Mouse (Mus musculus): Measurements from ENCODE around the gene Ttbk2. TPM values are rescaled to one million over a fixed set of nuclear protein-coding genes. Genes with fewer than 3 reads are reported as not detected.

Ttbk2 gene
- total and polyA plus RNA-seq, 3 experiments, result 2.0 to 13.3 (median 12.6) TPM

DNA sequence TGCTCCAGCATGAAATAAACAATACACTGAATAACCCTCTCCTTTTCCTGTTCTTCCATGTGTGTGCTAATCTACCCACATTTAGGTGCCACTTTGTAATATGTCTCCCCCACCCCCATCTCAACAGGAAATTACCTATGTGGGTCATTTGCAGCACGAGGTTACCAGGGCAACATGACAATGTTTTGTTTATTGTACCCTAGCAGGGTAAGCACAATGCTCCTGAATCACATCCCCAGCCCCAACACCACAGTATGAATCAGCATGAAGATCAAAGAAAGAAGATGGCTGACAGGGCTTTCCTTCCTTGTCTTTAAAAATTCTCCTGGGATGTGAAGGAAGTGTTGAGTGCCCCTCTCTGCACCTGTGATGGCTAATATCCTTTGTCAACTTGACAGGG is 2.2 kb upstream of the Ttbk2 start:
- no peaks in the 10 kb centered on the region for H3K27me3 ChIP-seq (ENCODE audit: control insufficient read depth, insufficient read depth, low read length)
- DNase-seq, result no peak
- H3K4me1 ChIP-seq (ENCODE audit: control insufficient read depth, insufficient read depth, low read length), result peaks cover 1% of the 10 kb centered on the region; the same call in 1 of the 2 replicates
- no peak overlapping the region for H3K27ac ChIP-seq
- intact Hi-C loops (cut with DNase I), result no loop called here
- H3K79me2 ChIP-seq (replicated peaks; ENCODE audit: control insufficient read depth, insufficient read depth, low read length), result no peaks in the 10 kb centered on the region; the same call in 1 of the 2 replicates
- TF ChIP-seq POLR2A (IDR thresholded peaks at IDR 0.05; ENCODE audit: insufficient read depth, low read depth, low read length), result no peak
- no peak for TF ChIP-seq EP300 (IDR thresholded peaks at IDR 0.05; ENCODE audit: insufficient read depth, low read depth, low read length)
- no peak for TF ChIP-seq CTCF (IDR thresholded peaks at IDR 0.05)
- 18% methylated on average over 1 of the region's 1 CpGs for WGBS
- no peak overlapping the region for H3K4me3 ChIP-seq
- H3K36me3 ChIP-seq (ENCODE audit: control insufficient read depth, insufficient read depth, low read length), result no peaks in the 10 kb centered on the region
- H3K9ac ChIP-seq (ENCODE audit: low read depth, low read length), result no peak overlapping the region

DNA sequence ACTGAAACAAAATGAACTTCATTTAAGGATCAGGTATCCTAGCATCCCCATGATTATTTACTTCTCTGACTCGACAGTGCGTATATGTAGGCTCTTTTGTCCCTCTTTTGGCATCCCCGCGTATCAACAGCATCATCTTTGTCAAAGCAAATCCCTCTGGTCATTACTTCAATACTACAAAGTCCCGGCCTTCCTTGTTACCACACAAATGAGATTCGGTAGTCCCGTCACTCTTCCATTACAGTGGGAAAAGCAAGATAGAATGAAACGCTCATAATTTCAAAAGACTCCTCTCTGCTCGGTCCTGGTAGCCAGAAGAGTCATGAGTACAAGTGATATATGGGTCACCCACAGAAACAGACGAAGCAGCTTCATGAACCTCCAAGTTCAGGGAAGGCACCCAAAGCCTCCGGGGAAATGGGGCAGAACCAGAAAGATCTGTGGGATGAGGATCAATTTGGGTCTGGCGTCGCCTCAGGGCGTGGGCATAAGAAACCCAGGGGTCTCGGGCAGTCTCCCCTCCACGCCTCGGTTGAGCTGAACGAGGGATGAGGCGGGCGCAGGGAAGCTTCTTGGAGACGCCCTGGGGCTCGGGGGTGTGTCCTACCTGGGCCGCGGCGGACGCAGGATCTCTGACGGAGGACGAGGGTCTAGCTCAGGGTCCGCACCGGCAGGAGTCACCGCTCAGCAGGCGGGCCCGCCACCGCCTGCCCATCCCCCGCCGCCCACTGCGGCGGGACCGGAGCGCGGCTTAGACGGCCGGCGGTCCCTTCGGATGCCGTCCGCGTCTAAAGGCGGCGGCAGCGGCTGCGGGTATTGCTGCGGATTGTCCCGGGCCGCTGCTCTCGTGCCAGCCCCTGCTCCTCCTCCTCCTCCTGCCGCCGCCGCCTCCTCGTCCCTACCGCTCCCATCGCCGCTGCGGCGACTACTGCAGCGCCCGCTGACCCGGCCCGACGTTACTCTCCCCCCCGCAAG is 668 bp downstream of the Ttbk2 start, which contains the start of gene Cdan1:
Gene Cdan1, minus strand, starts transcription at position 680 of the 975 bp plus-strand sequence.
- H3K9ac ChIP-seq (ENCODE audit: low read depth, low read length), result peak within 1 kb of the TSS; percentile 74
- intact Hi-C loops (cut with DNase I), result loop anchor here (2.0 kb wide), 1 partner anchor 117 kb away; no protein-coding TSS in a partner anchor
- peak within 1 kb of the TSS; percentile 85 for H3K27ac ChIP-seq
- TF ChIP-seq POLR2A (IDR thresholded peaks at IDR 0.05; ENCODE audit: insufficient read depth, low read depth, low read length), result no peak; the same call in 1 of the 2 replicates
- TF ChIP-seq EP300 (IDR thresholded peaks at IDR 0.05; ENCODE audit: insufficient read depth, low read depth, low read length), result no peak
- no peak for TF ChIP-seq CTCF (IDR thresholded peaks at IDR 0.05)
- H3K4me1 ChIP-seq (ENCODE audit: control insufficient read depth, insufficient read depth, low read length), result peaks cover 1% of the 10 kb centered on the region; the same call in 1 of the 2 replicates
- under 1% methylated on average over 70 of the region's 71 CpGs for WGBS
- H3K36me3 ChIP-seq (ENCODE audit: control insufficient read depth, insufficient read depth, low read length), result no peaks in the 10 kb centered on the region
- no peaks in the 10 kb centered on the region for H3K27me3 ChIP-seq (ENCODE audit: control insufficient read depth, insufficient read depth, low read length)
- no peaks in the 10 kb centered on the region; the same call in none of the 2 replicates for H3K79me2 ChIP-seq (replicated peaks; ENCODE audit: control insufficient read depth, insufficient read depth, low read length)
- no peak for DNase-seq
- peak within 1 kb of the TSS; percentile 72 for H3K4me3 ChIP-seq

DNA sequence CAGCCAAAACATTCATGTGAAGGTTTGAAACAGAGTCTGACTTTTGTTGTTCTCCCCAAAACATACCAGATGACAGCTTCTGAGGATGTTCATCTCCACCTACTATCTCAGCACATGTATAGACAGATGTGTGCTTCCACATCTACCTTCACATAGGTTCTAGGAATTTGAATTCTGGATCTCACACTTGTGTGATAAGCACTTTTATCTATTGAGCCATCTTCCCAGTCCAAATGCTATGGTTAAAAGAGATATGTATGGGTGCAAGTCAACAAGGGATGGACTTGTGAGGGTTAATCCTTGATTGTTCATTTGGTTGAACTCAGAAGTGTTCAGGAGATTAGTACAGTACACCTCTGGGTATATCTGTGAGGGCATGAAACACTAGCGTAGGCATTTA is 5.1 kb downstream of the Ttbk2 start:
- H3K9ac ChIP-seq (ENCODE audit: low read depth, low read length), result no peak overlapping the region
- H3K36me3 ChIP-seq (ENCODE audit: control insufficient read depth, insufficient read depth, low read length), result peaks cover 2% of the 10 kb centered on the region; the same call in 1 of the 2 replicates
- no peak for DNase-seq
- no peak overlapping the region for H3K27ac ChIP-seq
- H3K27me3 ChIP-seq (ENCODE audit: control insufficient read depth, insufficient read depth, low read length), result no peaks in the 10 kb centered on the region
- 91% methylated on average over 1 of the region's 1 CpGs for WGBS
- intact Hi-C loops (cut with DNase I), result no loop called here
- no peak overlapping the region for H3K4me3 ChIP-seq
- no peaks in the 10 kb centered on the region; the same call in none of the 2 replicates for H3K79me2 ChIP-seq (replicated peaks; ENCODE audit: control insufficient read depth, insufficient read depth, low read length)
- H3K4me1 ChIP-seq (ENCODE audit: control insufficient read depth, insufficient read depth, low read length), result peaks cover 1% of the 10 kb centered on the region
- no peak for TF ChIP-seq POLR2A (IDR thresholded peaks at IDR 0.05; ENCODE audit: insufficient read depth, low read depth, low read length)
- no peak for TF ChIP-seq CTCF (IDR thresholded peaks at IDR 0.05)
- TF ChIP-seq EP300 (IDR thresholded peaks at IDR 0.05; ENCODE audit: insufficient read depth, low read depth, low read length), result no peak

DNA sequence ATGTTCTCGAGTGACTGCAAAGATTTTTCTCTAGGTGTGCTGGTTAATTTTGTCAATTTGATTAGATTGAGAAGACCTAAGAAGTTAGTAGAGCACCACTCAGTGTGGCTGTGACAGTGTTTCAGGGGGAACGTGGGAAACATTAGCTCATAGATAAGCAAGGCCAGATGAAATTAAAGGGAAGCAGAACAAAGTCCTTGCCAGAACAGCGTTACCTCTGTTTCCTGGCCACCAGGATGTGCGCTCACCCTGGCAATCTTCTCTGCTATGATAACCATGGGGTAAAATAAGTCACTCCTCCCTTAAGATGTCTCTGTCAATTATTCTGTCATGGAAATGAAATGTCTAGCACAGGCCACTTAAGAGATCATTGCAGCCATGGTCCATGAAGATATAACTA is 6.4 kb downstream of the Ttbk2 start:
- peaks cover 1% of the 10 kb centered on the region for H3K4me1 ChIP-seq (ENCODE audit: control insufficient read depth, insufficient read depth, low read length)
- TF ChIP-seq EP300 (IDR thresholded peaks at IDR 0.05; ENCODE audit: insufficient read depth, low read depth, low read length) (no peak), POLR2A (IDR thresholded peaks at IDR 0.05; ENCODE audit: insufficient read depth, low read depth, low read length) (no peak), CTCF (IDR thresholded peaks at IDR 0.05) (no peak)
- WGBS, result 26% methylated on average over 4 of the region's 4 CpGs

DNA sequence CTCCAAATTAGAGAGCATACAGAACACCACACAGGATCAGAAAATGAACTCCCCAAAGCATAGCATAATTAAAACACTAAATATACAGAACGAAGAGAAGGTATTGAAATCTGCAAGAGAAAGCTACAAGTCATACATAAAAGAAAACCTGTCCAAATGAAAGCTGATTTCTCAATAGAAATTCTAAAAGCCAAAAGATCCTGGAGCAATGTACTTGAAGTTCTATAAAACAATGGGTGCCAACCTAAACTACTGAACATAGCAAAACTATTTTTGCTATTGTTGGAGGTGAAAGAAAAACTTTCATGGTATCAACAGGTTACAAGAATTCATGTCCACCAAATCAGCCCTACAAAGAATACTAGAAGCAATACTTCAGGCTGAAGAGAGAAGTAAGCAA is 9.2 kb downstream of the Ttbk2 start:
- Histone ChIP-seq H3K4me3 (no peak overlapping the region), H3K36me3 (ENCODE audit: control insufficient read depth, insufficient read depth, low read length) (peaks cover 2% of the 10 kb centered on the region; the same call in 1 of the 2 replicates), H3K4me1 (ENCODE audit: control insufficient read depth, insufficient read depth, low read length) (peaks cover 1% of the 10 kb centered on the region), H3K79me2 (replicated peaks; ENCODE audit: control insufficient read depth, insufficient read depth, low read length) (peaks cover 1% of the 10 kb centered on the region; the same call in 1 of the 2 replicates), H3K27ac (no peak overlapping the region), H3K27me3 (ENCODE audit: control insufficient read depth, insufficient read depth, low read length) (no peaks in the 10 kb centered on the region), H3K9ac (ENCODE audit: low read depth, low read length) (no peak overlapping the region)
- intact Hi-C loops (cut with DNase I), result no loop called here
- TF ChIP-seq CTCF (IDR thresholded peaks at IDR 0.05) (no peak), POLR2A (IDR thresholded peaks at IDR 0.05; ENCODE audit: insufficient read depth, low read depth, low read length) (no peak), EP300 (IDR thresholded peaks at IDR 0.05; ENCODE audit: insufficient read depth, low read depth, low read length) (no peak)
- DNase-seq, result no peak
- WGBS, result 93% methylated on average over 1 of the region's 1 CpGs

More for the DNA sequence above, 6.4 kb downstream of the Ttbk2 start:
- H3K27me3 ChIP-seq (ENCODE audit: control insufficient read depth, insufficient read depth, low read length), result no peaks in the 10 kb centered on the region
- H3K79me2 ChIP-seq (replicated peaks; ENCODE audit: control insufficient read depth, insufficient read depth, low read length), result no peaks in the 10 kb centered on the region; the same call in none of the 2 replicates
- no peak overlapping the region for H3K27ac ChIP-seq
- H3K4me3 ChIP-seq, result no peak overlapping the region
- no peak overlapping the region for H3K9ac ChIP-seq (ENCODE audit: low read depth, low read length)
- intact Hi-C loops (cut with DNase I), result no loop called here
- peaks cover 2% of the 10 kb centered on the region; the same call in 1 of the 2 replicates for H3K36me3 ChIP-seq (ENCODE audit: control insufficient read depth, insufficient read depth, low read length)
- no peak for DNase-seq
